Mouse (Mus musculus): ENCODE measurements around the gene Tcap.

- no peak for TF ChIP-seq CTCF (IDR thresholded peaks at IDR 0.05; ENCODE audit: low read depth, low read length)
- TF ChIP-seq POLR2A (IDR thresholded peaks at IDR 0.05; ENCODE audit: extremely low read depth, insufficient read depth, low read length) = no peak
These were observed 22.6 kb upstream of the Tcap start for GRCm38 (mm10) chr11:98360866-98361521.
